Mouse (Mus musculus): ENCODE data around the gene Fgfr2. TPM values are rescaled to one million over a fixed set of nuclear protein-coding genes. Genes with fewer than 3 reads are reported as not detected.

Fgfr2 gene
- polyA plus RNA-seq, 2 experiments from 2014 or later, result not detected

DNA sequence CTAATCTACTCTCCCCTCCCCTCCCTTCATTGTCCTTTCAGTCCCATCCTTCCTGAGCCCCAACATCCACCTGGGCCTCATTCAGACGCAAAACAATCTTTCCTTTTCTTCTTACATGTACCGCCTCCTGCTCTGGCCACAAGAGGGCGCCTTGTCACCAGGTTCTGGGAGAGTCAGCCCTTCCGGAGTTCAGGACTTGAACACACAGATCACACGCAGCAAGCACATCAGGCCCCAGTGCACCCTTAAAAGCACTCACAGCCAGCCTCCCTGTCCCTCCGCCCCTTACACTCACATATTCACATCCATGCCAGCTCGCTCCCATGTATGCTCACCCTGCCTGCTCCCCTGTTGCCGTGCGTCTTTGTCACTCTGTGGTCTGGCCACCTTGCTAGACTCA, 467.1 kb downstream of the Fgfr2 start:
- peak; percentile 88 for ATAC-seq

DNA sequence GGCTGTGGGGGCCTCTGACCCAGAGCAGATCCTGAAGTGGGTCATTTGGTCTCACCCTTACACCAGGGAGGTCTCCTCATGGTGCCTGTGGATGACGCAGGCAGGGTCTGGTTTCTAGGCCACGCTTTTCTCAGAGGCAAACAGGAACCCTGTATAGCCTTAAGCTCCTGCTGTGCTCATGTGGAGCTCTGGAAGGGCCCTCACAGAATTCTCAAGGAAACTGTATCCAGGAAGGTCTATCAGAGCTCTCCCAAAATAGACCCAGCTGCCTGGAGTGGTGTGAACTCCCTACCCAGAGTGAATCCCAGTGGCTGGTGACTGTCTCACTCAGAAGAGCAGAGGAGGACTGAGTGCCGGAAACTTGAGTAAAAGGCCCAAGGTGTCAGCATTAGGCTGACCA, 468.7 kb downstream of the Fgfr2 start:
- no peak for ATAC-seq

- no peak for ATAC-seq
Measured at GRCm38 (mm10) chr7:132646514-132646913, 476.6 kb downstream of the Fgfr2 start.

GRCm38 (mm10) chr7:132644605-132645279, 478.4 kb downstream of the Fgfr2 start:
- ATAC-seq, result no peak

DNA sequence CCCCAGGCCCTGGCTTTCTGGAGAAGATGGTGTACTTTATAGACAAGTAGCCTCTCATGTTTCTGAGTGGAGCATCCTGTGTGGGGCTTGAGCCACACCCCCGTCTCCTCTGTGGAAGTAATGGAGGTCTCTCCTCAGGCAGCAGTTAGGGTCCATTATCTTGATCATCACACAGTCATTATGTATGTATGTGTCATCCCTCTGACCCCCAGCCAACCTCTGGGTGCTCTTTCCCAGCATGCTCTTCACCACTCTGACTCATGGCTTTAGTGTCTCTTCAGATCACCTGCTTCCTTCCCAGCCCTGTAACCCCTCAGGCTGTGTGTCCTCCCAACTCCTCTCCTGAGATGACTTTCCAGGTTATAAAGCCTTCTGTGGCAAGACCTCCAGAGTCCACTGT, 481.5 kb downstream of the Fgfr2 start:
- no peak for ATAC-seq

GRCm38 (mm10) chr7:132640946-132641345, 482.2 kb downstream of the Fgfr2 start:
- ATAC-seq, result no peak

DNA sequence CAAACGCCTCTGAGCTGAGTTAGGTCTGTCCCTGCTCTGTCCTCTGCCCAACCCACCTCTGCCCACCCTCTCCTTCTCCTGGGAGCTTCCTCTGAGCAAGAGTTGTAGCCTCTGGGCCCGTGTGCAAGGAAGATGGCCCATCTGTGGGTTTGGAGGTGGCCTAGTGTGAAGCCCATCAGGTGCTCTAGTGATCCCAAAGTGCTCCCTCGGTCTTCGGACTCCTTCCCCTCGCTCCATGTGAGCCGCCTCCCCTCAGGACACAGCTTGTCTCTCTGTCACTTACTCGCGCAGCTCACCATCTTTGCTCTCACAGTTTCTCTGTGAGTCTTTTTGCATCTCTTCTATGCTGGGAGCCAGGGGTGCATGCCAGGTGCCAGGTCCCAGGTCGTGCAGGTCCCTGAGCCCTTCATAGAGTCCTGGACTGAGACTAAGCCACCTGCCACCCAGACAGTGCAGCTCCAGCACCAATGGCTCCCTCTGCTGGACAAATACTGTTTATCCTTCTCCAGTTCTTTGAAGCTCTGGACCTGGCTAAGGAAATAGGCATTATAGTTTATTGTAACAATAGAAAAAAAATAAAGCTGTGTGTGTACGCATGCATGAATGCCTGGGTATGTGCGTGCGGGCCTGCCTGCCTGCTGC, 484.6 kb downstream of the Fgfr2 start:
- ATAC-seq, result no peak

DNA sequence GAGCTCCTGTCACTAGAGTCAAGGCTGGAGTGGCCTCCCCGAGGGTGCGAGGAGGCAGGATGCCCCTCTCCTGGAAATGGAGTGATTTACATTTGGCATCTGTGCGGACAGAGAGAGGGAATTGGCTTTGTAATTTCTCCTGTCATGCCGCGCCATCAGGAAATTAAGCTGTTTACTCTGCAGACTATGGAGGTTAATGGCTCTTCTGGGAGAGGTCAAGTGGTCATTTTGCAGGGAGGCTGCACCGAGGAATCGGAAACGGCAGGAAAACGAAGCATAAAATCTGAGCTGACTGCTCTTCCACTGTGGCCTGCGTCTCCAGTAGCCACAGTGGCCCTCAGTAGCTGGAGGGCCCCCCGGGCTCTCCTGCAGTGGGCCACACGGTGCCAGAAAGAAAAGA, 485.9 kb downstream of the Fgfr2 start:
- ATAC-seq, result no peak

GRCm38 (mm10) chr7:132631313-132631712, 491.8 kb downstream of the Fgfr2 start:
- ATAC-seq, result no peak

DNA sequence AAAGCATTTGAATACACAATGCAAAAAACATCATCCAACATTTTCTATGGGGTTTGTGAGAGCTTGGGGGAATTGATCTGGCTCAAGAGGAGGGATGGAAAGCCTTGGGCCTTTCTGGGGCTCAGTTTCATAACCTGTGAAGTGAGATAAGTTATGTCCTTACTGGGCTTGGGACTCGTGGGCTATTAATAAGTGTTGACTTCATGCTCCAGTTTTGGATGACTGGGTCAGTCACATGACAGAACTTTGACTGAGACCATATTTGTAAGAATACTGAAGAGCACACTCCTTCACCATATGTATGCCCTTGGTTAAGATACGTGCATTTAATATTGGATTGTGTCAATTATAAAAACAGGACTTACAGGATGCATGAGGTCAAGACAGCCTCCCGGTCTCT, 495.7 kb downstream of the Fgfr2 start:
- no peak for ATAC-seq

GRCm38 (mm10) chr7:132626174-132626573, 497.0 kb downstream of the Fgfr2 start:
- ATAC-seq, result no peak

GRCm38 (mm10) chr7:132624161-132624560, 499.0 kb downstream of the Fgfr2 start:
- ATAC-seq, result no peak

DNA sequence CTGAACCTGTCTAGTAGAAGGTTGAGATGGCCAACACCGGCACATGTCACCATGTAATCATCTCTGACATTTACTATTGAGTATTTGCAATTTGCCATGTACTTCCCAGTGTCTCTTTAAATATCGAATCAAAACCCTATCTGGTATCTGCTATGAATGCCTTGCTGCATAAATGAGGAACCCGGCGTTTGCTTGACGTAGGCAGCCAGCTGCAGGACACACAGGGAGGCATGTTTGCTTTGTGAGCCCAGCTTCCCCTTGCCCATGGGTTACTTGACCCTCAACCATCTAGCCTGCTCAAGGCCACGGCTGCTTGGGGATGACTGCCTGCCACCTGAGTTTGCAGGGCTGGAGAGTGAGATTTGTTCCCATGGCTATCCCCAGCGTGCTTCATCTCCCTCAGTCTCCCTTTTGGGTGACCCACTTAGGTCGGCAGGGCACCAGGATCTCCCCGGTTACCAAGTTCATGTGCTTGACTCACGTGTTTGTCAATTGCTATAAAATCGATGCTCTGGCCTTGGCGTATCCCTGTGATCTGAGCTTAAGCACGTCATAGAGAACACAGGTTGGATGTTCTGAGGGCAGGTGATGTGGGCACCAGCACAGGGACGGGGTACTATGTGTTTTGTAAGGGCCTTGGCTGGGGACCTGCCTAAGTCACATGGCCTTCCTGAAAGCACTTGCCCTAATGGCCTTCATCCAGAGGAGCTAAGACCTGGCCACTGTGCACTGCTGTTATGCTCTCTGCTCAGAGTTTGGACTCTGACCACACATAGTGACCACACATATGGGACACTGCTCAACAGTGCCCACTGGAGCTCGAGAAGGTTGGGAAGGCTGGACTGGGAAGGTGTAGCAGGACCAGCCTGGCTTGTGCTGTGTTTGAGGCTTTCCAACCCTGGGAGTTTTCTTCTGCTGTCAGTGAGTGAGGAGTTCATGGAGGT, 502.9 kb downstream of the Fgfr2 start:
- no peak for ATAC-seq

- ATAC-seq, result no peak
Measured at GRCm38 (mm10) chr7:132619549-132619948, 503.6 kb downstream of the Fgfr2 start.

DNA sequence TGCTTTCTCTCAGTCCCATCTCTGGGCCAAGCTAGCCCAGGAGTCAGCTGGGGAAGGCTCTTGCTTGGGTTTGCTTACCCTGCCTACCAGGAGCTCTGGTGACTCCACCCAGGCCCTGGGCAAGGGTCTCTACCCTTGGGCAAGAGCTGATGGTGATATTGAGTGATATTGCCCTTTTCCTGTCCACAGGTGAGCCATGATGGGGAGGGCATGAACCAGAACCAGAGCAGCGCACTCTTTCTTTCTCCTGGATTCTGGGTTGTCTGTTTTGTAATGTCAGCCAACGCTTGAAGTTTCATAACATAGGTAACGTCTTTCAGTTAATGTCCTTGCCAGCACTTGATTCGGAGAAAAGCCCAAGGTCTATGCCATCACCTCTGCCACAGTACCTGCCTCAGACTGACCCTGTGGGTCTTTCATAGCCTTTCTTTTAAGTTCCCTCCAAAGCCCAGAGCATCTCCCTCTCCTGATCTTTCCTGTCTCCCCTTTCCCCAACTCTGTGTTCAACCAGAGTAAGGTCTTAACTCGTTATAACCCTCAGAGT, 506.1 kb downstream of the Fgfr2 start:
- no peak for ATAC-seq

DNA sequence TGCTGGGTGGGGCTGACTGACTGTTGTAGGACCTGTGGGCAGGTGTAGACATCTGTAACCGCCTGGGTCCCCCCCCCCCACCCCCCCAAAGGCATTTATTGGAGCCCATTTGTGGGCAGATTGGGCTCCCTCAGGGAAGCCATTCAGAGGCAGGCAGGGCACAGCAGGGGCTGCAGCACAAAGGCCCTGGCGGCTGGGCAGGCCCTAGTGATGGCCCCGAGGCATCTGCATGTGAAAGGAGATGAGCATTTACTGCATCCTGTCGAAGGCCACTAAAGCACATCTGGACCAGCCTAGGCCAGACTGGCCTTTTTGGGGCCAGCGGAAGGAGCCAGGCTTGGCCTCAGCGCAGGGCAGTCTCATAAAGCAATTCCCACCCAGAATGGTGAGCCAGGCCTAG, 506.8 kb downstream of the Fgfr2 start:
- ATAC-seq, result no peak

GRCm38 (mm10) chr7:132615346-132615745, 507.8 kb downstream of the Fgfr2 start:
- no peak for ATAC-seq

GRCm38 (mm10) chr7:132611530-132611929, 511.6 kb downstream of the Fgfr2 start:
- no peak for ATAC-seq

DNA sequence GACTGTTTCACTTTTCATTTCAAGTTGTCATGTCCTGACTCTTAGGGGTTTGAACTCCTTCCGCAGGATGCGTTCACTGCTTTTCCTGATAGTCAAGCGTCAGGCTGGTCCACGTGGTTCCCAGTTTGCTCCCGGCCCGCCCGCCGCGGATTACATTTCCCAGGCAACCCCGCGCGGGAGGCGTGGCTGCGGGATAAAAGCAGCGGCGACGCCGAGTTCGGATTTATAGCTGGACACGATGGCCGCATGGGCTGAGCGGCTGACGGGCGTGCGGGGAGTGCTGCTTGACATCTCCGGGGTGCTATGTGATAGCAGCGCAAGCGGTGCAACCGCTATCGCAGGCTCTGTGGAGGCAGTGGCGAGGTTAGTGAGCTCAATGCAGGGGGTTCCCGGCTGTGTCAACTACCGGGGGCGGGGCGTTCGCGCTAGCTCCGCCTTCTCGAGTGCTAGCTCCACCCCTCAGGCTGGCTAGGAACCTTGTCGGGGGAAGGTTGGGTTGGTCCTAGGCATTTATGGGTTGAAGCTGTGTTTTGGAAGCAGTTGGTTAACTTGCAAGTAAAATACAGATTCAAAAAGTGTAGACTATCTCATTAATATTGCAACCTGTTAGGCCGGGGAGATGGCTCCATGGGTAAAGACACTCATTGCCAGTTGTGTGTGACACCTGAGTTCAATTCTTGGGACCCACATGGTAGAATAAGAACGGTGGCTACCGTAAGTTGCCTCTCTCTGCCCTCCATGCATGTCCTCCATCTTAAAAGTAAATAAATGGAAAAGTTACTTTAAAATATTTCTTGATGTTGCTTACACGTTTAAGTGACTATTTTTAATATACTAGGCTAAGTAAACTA, 512.5 kb downstream of the Fgfr2 start, which contains the start of gene Lhpp:
Gene Lhpp, plus strand, starts transcription at position 171 of the 851 bp plus-strand sequence.
- peak; percentile 92 for ATAC-seq

DNA sequence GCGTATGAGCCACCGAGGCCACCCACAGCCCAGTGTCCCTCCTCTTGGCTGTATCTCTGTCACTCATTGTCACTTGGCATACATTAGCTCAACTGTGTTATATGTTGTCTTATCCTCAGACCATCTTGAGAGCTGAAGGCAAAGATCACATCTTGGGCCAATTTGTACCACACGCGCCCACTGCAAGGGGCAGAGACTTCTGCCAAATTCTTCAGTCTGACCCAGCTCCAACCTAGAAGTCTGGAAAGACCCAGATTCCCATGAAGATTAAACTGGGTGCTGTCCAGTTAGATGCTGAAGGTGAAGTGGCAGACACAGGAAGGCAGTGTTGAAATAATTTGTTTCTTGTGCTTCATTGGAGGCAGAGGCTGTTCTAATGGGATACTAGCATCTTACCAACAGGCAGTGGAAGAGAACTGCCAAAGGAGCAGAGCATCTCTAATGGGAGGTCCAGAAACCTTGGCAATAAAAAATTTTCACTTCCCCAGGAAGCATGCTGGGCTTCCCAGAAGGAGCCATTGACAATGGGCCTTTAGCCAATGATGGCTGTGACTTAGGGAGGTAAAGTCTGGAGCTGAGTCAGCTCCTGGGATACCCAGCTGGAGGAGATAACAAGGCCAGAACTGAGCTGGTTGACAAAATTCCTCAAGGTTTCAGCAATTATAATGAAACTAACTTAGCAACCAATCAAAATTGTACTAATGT, 514.7 kb downstream of the Fgfr2 start:
- ATAC-seq, result no peak

DNA sequence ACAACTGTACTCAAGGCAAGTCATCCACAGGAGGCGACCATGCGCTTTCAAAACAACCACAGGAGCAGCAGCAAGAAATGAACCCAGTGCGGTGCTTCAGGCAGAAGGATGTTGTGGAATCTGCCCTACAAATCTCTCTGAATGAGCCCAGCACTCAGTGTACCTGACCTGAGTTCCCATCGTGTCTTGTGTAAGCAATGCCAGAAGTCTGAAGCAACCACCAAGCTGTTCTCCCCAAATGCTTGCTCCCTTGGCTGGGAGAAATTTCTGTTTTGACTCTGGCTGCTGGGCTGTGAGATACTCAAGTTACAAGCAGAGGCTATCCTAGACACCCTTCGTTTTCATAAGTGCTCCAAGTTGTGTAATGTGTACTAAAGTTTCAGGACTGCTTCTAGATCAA, 517.5 kb downstream of the Fgfr2 start:
- no peak for ATAC-seq

All from activated CD4-positive, CD25-positive, alpha-beta regulatory T cell, adult 4 months (primary cell).